Mouse (Mus musculus) intestine, embryonic 15.5 days (tissue): Measurements from ENCODE around the gene Hhat. TPM values are rescaled to one million over a fixed set of nuclear protein-coding genes. Genes with fewer than 3 reads are reported as not detected.

Experiments used
- ATAC-seq: fragments of 200-750 bp; cut with Nextera tagmentation; 2 replicates; pipeline ENCODE4 v1.8.0; 2017; ENCODE audit warnings: moderate TSS enrichment, moderate library complexity
- H3K27ac ChIP-seq: fragments of 300-500 bp; sonication (generic); 2 replicates; pipeline ENCODE4 v1.5.1; 2015; ENCODE audit warnings: mild to moderate bottlenecking, inconsistent platforms
- H3K27me3 ChIP-seq: fragments of 300-500 bp; sonication (generic); replicated peaks from 2 replicates; pipeline ENCODE4 v1.6.1; 2015; ENCODE audit warnings: inconsistent platforms
- H3K36me3 ChIP-seq: fragments of 300-500 bp; sonication (generic); 2 replicates; pipeline ENCODE4 v1.6.1; 2015; ENCODE audit warnings: inconsistent platforms
- H3K4me1 ChIP-seq: fragments of 300-500 bp; sonication (generic); replicated peaks from 2 replicates; pipeline ENCODE4 v1.6.1; 2015; ENCODE audit warnings: inconsistent platforms
- H3K4me2 ChIP-seq: fragments of 300-500 bp; sonication (generic); replicated peaks from 2 replicates; pipeline ENCODE4 v1.6.1; 2015; ENCODE audit warnings: mild to moderate bottlenecking, inconsistent platforms
- H3K4me3 ChIP-seq: fragments of 300-500 bp; sonication (generic); replicated peaks from 2 replicates; pipeline ENCODE4 v1.5.1; 2015; ENCODE audit warnings: inconsistent platforms
- H3K9ac ChIP-seq: fragments of 300-500 bp; sonication (generic); 2 replicates; pipeline ENCODE4 v1.6.1; 2015; ENCODE audit warnings: inconsistent platforms
- H3K9me3 ChIP-seq: fragments of 300-500 bp; sonication (generic); 2 replicates; pipeline ENCODE4 v1.6.1; 2016; ENCODE audit warnings: inconsistent platforms
- WGBS: fragments of 180-500 bp; shearing (Covaris S2); methylation state at CpG from one replicate; pipeline ENCODE4 v1.1.7; 2015; 5-methylcytosine and 5-hydroxymethylcytosine counted together
- polyA plus RNA-seq: library from polyadenylated mRNA; unstranded; fragments of >200 nt; fragmentation: Nextera tagmentation; extraction: Ambion mirVana; gene quantifications from 2 replicates; pipeline ENCODE4 v1.2.1, GENCODE M21; 2015

Hhat gene
- polyA plus RNA-seq, 1 experiment from 2014 or later: 9.7 TPM

GRCm38 (mm10) chr1:192749270-192750041 lies 21.6 kb downstream of the Hhat start:
- WGBS: 84% methylated on average over 6 of the region's 6 CpGs

GRCm38 (mm10) chr1:192746201-192746600 lies 24.8 kb downstream of the Hhat start:
- no peak overlapping the region for H3K4me3 ChIP-seq
- no peaks in the 10 kb centered on the region for H3K9me3 ChIP-seq
- H3K4me1 ChIP-seq: no peaks in the 10 kb centered on the region
- no peaks in the 10 kb centered on the region for H3K36me3 ChIP-seq
- ATAC-seq: no peak
- no peaks in the 10 kb centered on the region for H3K27me3 ChIP-seq
- no peak overlapping the region for H3K4me2 ChIP-seq
- no peak overlapping the region for H3K27ac ChIP-seq
- no peak overlapping the region for H3K9ac ChIP-seq
- WGBS: 87% methylated on average over 6 of the region's 6 CpGs

More at GRCm38 (mm10) chr1:192749270-192750041, 21.6 kb downstream of the Hhat start:
- Histone ChIP-seq H3K4me1 (peaks cover 6% of the 10 kb centered on the region), H3K4me3 (no peak overlapping the region), H3K27me3 (no peaks in the 10 kb centered on the region), H3K4me2 (no peak overlapping the region), H3K9ac (no peak overlapping the region), H3K36me3 (no peaks in the 10 kb centered on the region), H3K27ac (no peak overlapping the region), H3K9me3 (no peaks in the 10 kb centered on the region)
- no peak for ATAC-seq

- H3K9ac ChIP-seq: no peak overlapping the region
- no peaks in the 10 kb centered on the region for H3K4me1 ChIP-seq
- peak; percentile 75 for ATAC-seq
- no peak overlapping the region for H3K4me3 ChIP-seq
- no peak overlapping the region for H3K27ac ChIP-seq
- no peaks in the 10 kb centered on the region for H3K27me3 ChIP-seq
- no peaks in the 10 kb centered on the region for H3K9me3 ChIP-seq
- no peak overlapping the region for H3K4me2 ChIP-seq
- H3K36me3 ChIP-seq: no peaks in the 10 kb centered on the region
- WGBS: 20% methylated on average over 16 of the region's 16 CpGs
These were observed 25.6 kb downstream of the Hhat start for GRCm38 (mm10) chr1:192745240-192746101.

GRCm38 (mm10) chr1:192744880-192745239 lies 26.2 kb downstream of the Hhat start:
- no peaks in the 10 kb centered on the region for H3K4me1 ChIP-seq
- H3K27me3 ChIP-seq: no peaks in the 10 kb centered on the region
- peak; percentile 22; the same call in 1 of the 2 replicates for ATAC-seq
- no peak overlapping the region for H3K27ac ChIP-seq
- H3K4me3 ChIP-seq: no peak overlapping the region
- no peak overlapping the region for H3K4me2 ChIP-seq
- no peaks in the 10 kb centered on the region for H3K9me3 ChIP-seq
- 68% methylated on average over 3 of the region's 3 CpGs for WGBS
- no peaks in the 10 kb centered on the region for H3K36me3 ChIP-seq
- H3K9ac ChIP-seq: no peak overlapping the region

GRCm38 (mm10) chr1:192742394-192743251 lies 28.4 kb downstream of the Hhat start:
- WGBS: 72% methylated on average over 7 of the region's 7 CpGs
- ATAC-seq: no peak
- Histone ChIP-seq H3K9me3 (no peaks in the 10 kb centered on the region), H3K36me3 (no peaks in the 10 kb centered on the region), H3K9ac (no peak overlapping the region), H3K4me1 (no peaks in the 10 kb centered on the region), H3K4me3 (no peak overlapping the region), H3K27ac (no peak overlapping the region), H3K4me2 (no peak overlapping the region), H3K27me3 (no peaks in the 10 kb centered on the region)

- no peak overlapping the region for H3K4me3 ChIP-seq
- H3K27ac ChIP-seq: no peak overlapping the region
- WGBS: 92% methylated on average over 2 of the region's 2 CpGs
- no peaks in the 10 kb centered on the region for H3K4me1 ChIP-seq
- no peaks in the 10 kb centered on the region for H3K27me3 ChIP-seq
- no peak overlapping the region for H3K9ac ChIP-seq
- no peak for ATAC-seq
- no peaks in the 10 kb centered on the region for H3K9me3 ChIP-seq
- no peaks in the 10 kb centered on the region for H3K36me3 ChIP-seq
- no peak overlapping the region for H3K4me2 ChIP-seq
These were observed 29.1 kb downstream of the Hhat start for GRCm38 (mm10) chr1:192741896-192742295.

- Histone ChIP-seq H3K9ac (no peak overlapping the region), H3K9me3 (no peaks in the 10 kb centered on the region), H3K4me2 (no peak overlapping the region), H3K36me3 (no peaks in the 10 kb centered on the region), H3K27ac (peak overlapping the region; percentile 4; the same call in 1 of the 2 replicates), H3K27me3 (no peaks in the 10 kb centered on the region), H3K4me3 (no peak overlapping the region), H3K4me1 (peaks cover 14% of the 10 kb centered on the region)
- no peak for ATAC-seq
- WGBS: 78% methylated on average over 3 of the region's 3 CpGs
These were observed 34.5 kb downstream of the Hhat start for GRCm38 (mm10) chr1:192736524-192736923.

GRCm38 (mm10) chr1:192736002-192736426 lies 35.0 kb downstream of the Hhat start:
- H3K27ac ChIP-seq: peak overlapping the region; percentile 27; the same call in 1 of the 2 replicates
- no peaks in the 10 kb centered on the region for H3K36me3 ChIP-seq
- no peak overlapping the region for H3K9ac ChIP-seq
- peak; percentile 58 for ATAC-seq
- WGBS: 34% methylated on average over 9 of the region's 9 CpGs
- no peaks in the 10 kb centered on the region for H3K9me3 ChIP-seq
- H3K4me2 ChIP-seq: no peak overlapping the region
- peaks cover 14% of the 10 kb centered on the region for H3K4me1 ChIP-seq
- no peaks in the 10 kb centered on the region for H3K27me3 ChIP-seq
- no peak overlapping the region for H3K4me3 ChIP-seq

GRCm38 (mm10) chr1:192730517-192730916 lies 40.5 kb downstream of the Hhat start:
- Histone ChIP-seq H3K4me3 (no peak overlapping the region), H3K36me3 (no peaks in the 10 kb centered on the region), H3K9ac (no peak overlapping the region), H3K4me2 (no peak overlapping the region), H3K4me1 (peaks cover 1% of the 10 kb centered on the region; the same call in 1 of the 2 replicates), H3K27me3 (no peaks in the 10 kb centered on the region), H3K27ac (no peak overlapping the region), H3K9me3 (no peaks in the 10 kb centered on the region)
- WGBS: 71% methylated on average over 7 of the region's 7 CpGs
- ATAC-seq: no peak

- no peak overlapping the region for H3K4me3 ChIP-seq
- H3K4me2 ChIP-seq: no peak overlapping the region
- H3K9ac ChIP-seq: no peak overlapping the region
- H3K27me3 ChIP-seq: no peaks in the 10 kb centered on the region
- 53% methylated on average over 11 of the region's 11 CpGs for WGBS
- H3K27ac ChIP-seq: no peak overlapping the region
- H3K4me1 ChIP-seq: no peaks in the 10 kb centered on the region
- no peaks in the 10 kb centered on the region for H3K36me3 ChIP-seq
- H3K9me3 ChIP-seq: no peaks in the 10 kb centered on the region
- ATAC-seq: peak; percentile 56
These were observed 43.9 kb downstream of the Hhat start for GRCm38 (mm10) chr1:192726996-192727624.

- no peak overlapping the region for H3K4me2 ChIP-seq
- 29% methylated on average over 5 of the region's 5 CpGs for WGBS
These were observed 48.9 kb downstream of the Hhat start for GRCm38 (mm10) chr1:192722147-192722546.

More at GRCm38 (mm10) chr1:192722147-192722546, 48.9 kb downstream of the Hhat start:
- Histone ChIP-seq H3K27ac (no peak overlapping the region), H3K9ac (no peak overlapping the region), H3K9me3 (no peaks in the 10 kb centered on the region), H3K27me3 (no peaks in the 10 kb centered on the region), H3K4me3 (no peak overlapping the region), H3K4me1 (no peaks in the 10 kb centered on the region), H3K36me3 (no peaks in the 10 kb centered on the region)
- ATAC-seq: no peak; the same call in 1 of the 2 replicates
